Mouse (Mus musculus) spleen, adult 2 months (tissue): ENCODE measurements at regions not wholly inside any gene's neighbourhood (a gene's known extent, or its start where the extent isn't known, plus 50 kb on each side); places are given as distances from the start of the nearest gene placed in this dataset.

Source experiments
- CTCF ChIP-seq: fragments of 200-500 bp; IDR thresholded peaks from 2 replicates; pipeline ENCODE4 v1.5.1; 2011; ENCODE audit warnings: mild to moderate bottlenecking, inconsistent platforms; ENCODE audit not compliant: insufficient read depth, insufficient read length, insufficient replicate concordance; ENCODE audit errors: extremely low read depth
- POLR2A ChIP-seq: fragments of 200-500 bp; IDR thresholded peaks from 2 replicates; pipeline ENCODE4 v1.6.1; 2011; ENCODE audit warnings: low read depth, low read length, inconsistent platforms

GRCm38 (mm10) chr13:107781741-107782140 lies 262.5 kb upstream of the Smim15 start:
- TF ChIP-seq CTCF (no peak), POLR2A (no peak)
